Mouse (Mus musculus) splenic B cell, adult 2 months (primary cell): ENCODE measurements around the gene Vmn1r151.
"Not testable (repeated sequence)": the region's sequence is repeated elsewhere in the genome, so short reads cannot be mapped to it uniquely, and the experiment has no call there.

Source experiments
- DNase-seq: peaks from one replicate; pipeline ENCODE4 v3.0.0-alpha.2; 2011; ENCODE audit warnings: low read depth, low spot score
- H3K27me3 ChIP-seq: 2 replicates; pipeline ENCODE4 v1.6.1; 2012; ENCODE audit warnings: mild to moderate bottlenecking, low read length, moderate library complexity, mixed read lengths; ENCODE audit not compliant: control insufficient read depth, poor library complexity, insufficient read depth, severe bottlenecking
- H3K36me3 ChIP-seq: 2 replicates; pipeline ENCODE4 v1.6.1; 2012; ENCODE audit warnings: mild to moderate bottlenecking, low read length, moderate library complexity, mixed read lengths; ENCODE audit not compliant: control insufficient read depth, poor library complexity, insufficient read depth, severe bottlenecking

The Vmn1r151 gene

GRCm38 (mm10) chr7:22499578-22499977 is at the start of gene Vmn1r151:
TSS of gene Vmn1r151 (minus strand) at chr7:22499678.
- not testable (repeated sequence) for H3K36me3 ChIP-seq, DNase-seq, H3K27me3 ChIP-seq

GRCm38 (mm10) chr7:22534787-22535186 is 35.3 kb upstream of the Vmn1r151 start, which contains the start of gene Gm8677:
TSS of gene Gm8677 (minus strand) at chr7:22534887.
- not testable (repeated sequence) for DNase-seq, H3K36me3 ChIP-seq, H3K27me3 ChIP-seq

- not testable (repeated sequence) for DNase-seq, H3K27me3 ChIP-seq, H3K36me3 ChIP-seq
Observed at GRCm38 (mm10) chr7:22522667-22523066, 23.2 kb upstream of the Vmn1r151 start, which contains the start of gene Vmn1r152. TSS of gene Vmn1r152 (plus strand) at chr7:22522967.

- H3K27me3 ChIP-seq, DNase-seq, H3K36me3 ChIP-seq: not testable (repeated sequence)
Observed at GRCm38 (mm10) chr7:22463975-22464374, 35.5 kb downstream of the Vmn1r151 start, which contains the start of gene Gm10665. TSS of gene Gm10665 (minus strand) at chr7:22464075.
